ENCODE assay signal across 8 mouse cellular contexts in the genomic region with DNA sequence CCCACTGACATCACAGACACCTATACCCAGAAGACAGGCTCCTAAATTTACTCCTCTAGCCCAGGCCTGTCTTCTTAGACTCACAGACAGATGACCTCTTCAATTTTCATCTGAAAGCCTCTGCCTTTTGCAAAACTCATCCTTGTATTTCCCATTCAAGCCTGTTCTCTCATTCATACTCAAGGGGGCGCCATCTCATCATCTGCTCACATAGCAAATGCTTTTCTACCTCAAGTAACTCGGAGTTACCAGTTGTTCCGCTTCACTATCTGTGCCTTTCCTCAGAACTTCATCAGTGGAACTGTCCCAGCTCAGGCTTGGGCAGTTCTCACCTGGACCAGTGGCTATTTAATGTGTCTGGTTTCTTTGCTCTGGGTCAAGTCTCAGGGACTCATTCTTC.
DNase-seq lines count a peak whose midpoint lies in the region; ATAC-seq lines count a peak whose summit lies in the region.

No protein-coding gene starts in this region.

- DNase-seq in heart, postnatal 14 days: peak; percentile 15 to 58
- no peak for DNase-seq in heart, adult 8-10 months (ENCODE audit: low spot score)
- DNase-seq in 3T3-L1 (ENCODE audit: low read depth, low spot score) (peak; percentile 59), R1 (ENCODE audit: low read depth, low spot score) (peak; percentile 56)
- DNase-seq in embryo, embryonic 9.5 days (ENCODE audit: extremely low spot score): peak; percentile 30
- peak; percentile 48 to 80 for DNase-seq in left cerebral cortex, adult 9 months (ENCODE audit: low spot score in 2 of 2)
- DNase-seq in testis, postnatal 10 days (ENCODE audit: low spot score): peak; percentile 50

- no peaks in the 10 kb centered on the region for H3K27me3 ChIP-seq in forebrain, embryonic 16.5 days (replicated peaks; ENCODE audit: control insufficient read depth, insufficient read depth, low read length)

- no peak overlapping the region for H3K9ac ChIP-seq in forebrain, embryonic 16.5 days (replicated peaks; ENCODE audit: low read depth, low read length)

- no peak overlapping the region for H3K4me3 ChIP-seq in forebrain, embryonic 16.5 days (replicated peaks; ENCODE audit: low read length)

- H3K27ac ChIP-seq in forebrain, embryonic 16.5 days (ENCODE audit: low read length): no peak overlapping the region

- 16% methylated on average over 3 of the region's 3 CpGs for WGBS in forebrain, embryonic 16.5 days

- H3K36me3 ChIP-seq in forebrain, embryonic 16.5 days (ENCODE audit: control insufficient read depth, insufficient read depth): no peaks in the 10 kb centered on the region

- H3K4me2 ChIP-seq in forebrain, embryonic 16.5 days (ENCODE audit: low read length): no peak overlapping the region

- no peak for ATAC-seq in forebrain, embryonic 16.5 days

- intact Hi-C loops in heart, postnatal 14 days (cut with DNase I): loop anchor here (2.0 to 5.0 kb wide), 2 partner anchors 556 to 820 kb away; no protein-coding TSS in a partner anchor

- peaks cover 25% of the 10 kb centered on the region for H3K4me1 ChIP-seq in forebrain, embryonic 16.5 days (replicated peaks; ENCODE audit: control insufficient read depth, insufficient read depth, low read length)

- H3K9me3 ChIP-seq in forebrain, embryonic 16.5 days (ENCODE audit: control insufficient read depth, low read length): no peaks in the 10 kb centered on the region
